Mouse (Mus musculus) thymus, postnatal 10 days (tissue): ENCODE data around the gene 1700001O22Rik.
A peak's percentile ranks its signal among the peaks of the same experiment; 100 is the strongest.

ENCODE experiments used
- DNase-seq, 2 experiments: peaks; one replicate each; pipeline ENCODE4 v3.0.0; 2021; ENCODE audit warnings: low spot score in 2 of 2

Gene 1700001O22Rik

GRCm38 (mm10) chr2:30803604-30804003 lies at the start of gene 1700001O22Rik:
1700001O22Rik (minus strand) TSS chr2:30803661.
- DNase-seq, result no peak

DNA sequence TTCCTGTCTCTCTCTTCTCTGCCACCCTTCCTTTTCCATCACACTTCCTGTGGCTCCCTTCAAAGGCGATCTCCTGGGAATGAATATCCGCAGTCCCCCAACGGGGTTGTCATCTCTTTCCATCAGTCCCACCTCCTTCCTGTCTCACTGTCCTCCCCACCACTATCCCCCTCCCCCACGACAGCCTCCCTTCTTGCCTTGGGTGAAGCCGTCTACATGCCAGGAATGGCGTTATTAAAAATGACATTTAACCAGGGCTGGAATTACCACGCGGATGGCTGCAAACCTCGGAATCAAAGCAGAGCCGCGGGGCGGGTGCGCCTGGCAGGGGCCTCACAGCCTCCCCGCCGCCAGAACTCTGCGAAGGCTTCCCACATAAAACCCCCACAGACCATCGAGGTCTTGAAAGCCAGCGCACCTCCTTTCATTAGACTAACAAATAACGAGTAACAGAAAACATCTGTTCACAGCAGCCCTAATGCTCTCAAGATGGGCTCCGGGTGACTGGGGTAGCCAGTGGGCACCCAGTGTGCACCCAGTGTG lies 49.4 kb upstream of the 1700001O22Rik start:
- no peak for DNase-seq

DNA sequence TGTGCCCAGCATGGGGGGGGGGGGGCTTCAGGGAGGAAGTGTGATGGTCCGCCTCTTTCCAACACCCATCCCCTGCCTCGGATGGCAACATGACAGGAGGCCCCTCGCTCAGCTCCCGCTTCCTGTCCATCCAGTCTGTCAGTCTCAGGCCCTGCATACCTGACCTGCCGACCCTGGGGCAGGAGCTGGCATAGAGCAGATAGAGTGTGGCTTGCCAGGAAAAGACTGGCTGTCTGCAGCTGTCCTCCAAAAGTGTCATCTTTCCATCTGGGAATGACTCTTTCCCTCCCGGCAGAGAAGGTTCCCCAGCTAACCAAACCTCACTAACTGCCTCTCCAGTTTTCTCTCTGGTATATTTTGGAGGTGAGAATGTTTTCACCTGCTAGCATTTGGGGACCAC lies 47.1 kb upstream of the 1700001O22Rik start:
- DNase-seq, result no peak

DNA sequence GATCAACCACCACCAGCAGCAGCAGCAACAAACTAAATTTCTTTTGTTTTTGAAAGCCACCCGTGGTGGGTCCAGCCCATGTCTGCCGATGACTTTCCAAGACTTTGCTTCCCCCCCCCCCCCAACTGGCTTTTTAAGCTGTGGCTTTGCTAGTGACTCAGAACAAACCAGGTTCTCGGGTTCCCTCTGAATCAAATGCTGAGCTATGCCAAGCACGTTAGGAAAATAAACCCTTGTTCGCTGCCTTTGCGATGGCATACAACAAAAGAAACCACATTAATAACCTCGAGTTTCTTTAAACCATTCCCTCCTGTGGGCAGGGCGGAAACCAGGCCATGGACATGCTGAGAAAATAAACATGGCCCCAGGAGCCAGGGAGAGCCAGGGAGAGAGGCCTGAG lies 44.7 kb upstream of the 1700001O22Rik start:
- DNase-seq, result no peak

DNA sequence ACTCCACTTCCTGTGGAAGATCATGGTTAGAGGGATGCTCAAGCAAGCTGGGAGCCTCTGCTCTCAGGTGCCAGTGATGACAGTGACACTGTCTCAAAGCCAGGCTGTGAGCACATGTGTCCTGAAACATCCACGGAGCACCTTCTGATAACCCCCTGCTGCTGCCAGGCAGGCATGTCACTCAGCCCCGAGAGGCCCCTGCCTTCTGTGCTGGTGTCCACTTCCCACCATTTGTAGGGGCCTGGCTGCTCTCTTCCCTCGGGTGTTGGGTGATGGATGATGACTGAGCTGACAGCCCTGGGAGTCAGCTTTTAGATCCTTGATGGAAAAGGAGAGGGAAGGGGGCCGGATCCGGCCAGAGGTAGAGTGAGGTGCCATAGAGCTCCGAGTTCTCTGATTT lies 43.3 kb upstream of the 1700001O22Rik start:
- DNase-seq, result no peak

- no peak for DNase-seq
Measured at GRCm38 (mm10) chr2:30846236-30846635, 42.8 kb upstream of the 1700001O22Rik start.

GRCm38 (mm10) chr2:30845152-30846070 lies 42.0 kb upstream of the 1700001O22Rik start:
- no peak for DNase-seq

DNA sequence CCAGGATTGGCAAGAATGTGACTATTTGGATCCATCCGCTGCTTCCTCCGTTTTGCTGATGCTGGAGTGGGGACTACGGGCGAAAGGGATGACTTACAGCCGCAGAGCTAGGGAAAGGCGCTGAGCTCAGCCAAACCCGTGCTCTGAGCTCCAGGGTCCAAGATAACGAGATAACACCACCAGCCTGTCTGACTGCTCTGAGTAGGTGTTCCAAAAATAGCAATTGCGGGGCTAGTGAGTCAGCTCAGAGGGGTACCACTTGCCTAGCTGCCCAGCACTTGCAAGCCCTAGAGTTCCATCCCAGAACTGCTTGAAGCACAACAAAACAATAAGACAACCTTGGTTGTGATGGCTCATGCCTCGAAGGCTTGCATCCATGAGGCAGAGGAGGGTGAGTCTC lies 39.2 kb upstream of the 1700001O22Rik start:
- DNase-seq, result no peak

DNA sequence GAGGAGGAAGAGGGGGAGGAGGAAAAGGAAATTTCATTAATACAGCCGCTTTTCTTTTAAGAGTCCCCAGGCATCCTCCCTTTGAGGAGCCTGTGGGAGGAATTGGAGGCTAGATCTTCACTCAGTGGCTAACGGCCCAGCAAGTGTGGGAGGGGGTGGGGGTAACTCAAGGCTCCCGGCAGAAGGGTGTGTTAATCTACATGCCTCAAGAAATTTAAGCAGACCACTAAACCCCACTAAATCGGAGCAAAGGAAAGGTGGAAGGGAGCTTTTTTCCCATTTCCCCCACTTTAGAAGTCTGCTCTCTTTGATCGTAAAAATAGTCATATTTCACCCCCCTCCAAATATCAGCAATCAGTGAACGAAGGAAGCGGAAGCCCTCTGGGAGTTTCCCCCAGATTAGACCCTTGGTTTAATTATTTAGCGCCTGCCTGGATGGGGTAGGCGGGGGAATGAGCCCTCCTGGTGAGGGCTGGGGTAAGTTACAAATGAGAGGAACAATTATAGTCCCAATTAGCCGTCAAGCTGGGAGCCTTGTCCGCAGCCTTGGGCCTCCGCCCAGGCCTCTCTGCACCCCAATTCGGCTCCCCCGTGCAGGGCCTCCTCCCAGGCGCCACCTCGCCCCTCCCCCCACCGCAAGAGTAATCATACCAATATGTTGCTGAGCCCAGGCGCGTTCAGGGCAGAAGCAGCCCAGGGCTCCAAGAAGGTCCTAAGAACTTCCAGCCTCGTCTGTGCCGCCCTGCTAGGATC lies 33.0 kb upstream of the 1700001O22Rik start:
- no peak for DNase-seq

GRCm38 (mm10) chr2:30834373-30835022 lies 31.0 kb upstream of the 1700001O22Rik start, which contains the start of gene Prrx2:
Prrx2 (plus strand) TSS chr2:30834972.
- no peak for DNase-seq

DNA sequence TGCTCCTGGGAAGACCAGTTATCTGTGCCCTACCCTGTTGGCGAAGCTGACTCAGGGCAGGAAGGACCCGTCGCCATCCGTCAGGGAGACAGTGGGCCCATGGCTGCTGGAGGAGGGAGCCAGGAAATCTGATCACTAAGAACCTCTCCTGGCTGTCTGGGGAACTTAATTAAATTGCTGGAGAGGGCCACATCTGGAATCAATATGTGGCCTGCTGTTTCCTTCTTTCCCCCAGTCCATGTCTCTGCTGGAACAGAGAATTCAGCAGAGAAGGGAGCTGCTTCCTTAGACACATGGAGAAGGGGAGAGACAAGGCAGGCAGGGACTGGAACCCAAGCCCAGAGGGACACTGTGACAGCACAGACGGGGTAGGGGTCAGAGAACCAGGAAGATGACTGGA lies 30.2 kb upstream of the 1700001O22Rik start:
- DNase-seq, result no peak

DNA sequence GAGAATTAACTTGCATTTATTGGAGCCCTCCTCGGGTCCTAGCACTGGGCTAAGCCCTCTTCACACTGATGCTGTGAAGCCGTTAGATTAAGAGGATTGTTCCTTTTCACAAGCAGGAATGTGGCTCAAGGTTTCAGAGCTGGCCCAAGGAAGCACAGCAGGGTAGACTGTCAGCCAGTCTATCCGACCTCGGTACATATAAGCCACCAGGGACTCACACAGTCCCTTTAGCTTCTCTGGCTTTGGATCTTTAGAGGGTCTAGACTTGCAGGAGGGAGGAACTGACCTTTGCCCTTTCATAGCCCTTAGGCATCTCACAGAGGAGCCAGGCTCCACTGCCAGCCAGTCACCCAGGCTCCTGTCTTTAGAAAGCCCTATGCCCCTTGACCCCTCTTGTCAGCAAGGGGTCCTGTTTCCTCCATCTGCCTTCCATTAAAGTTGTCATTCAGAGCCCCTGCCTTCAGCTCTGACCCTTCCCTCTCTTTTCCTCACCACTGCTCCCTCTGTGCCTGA lies 26.9 kb upstream of the 1700001O22Rik start, which contains the start of gene Asb6:
Gene Asb6, minus strand, starts transcription at position 51 of the 513 bp plus-strand sequence.
- no peak for DNase-seq

GRCm38 (mm10) chr2:30829315-30829714 lies 25.9 kb upstream of the 1700001O22Rik start:
- DNase-seq, result peak; percentile 32 to 62

GRCm38 (mm10) chr2:30827749-30828475 lies 24.5 kb upstream of the 1700001O22Rik start:
- DNase-seq, result peak; percentile 86 to 98

DNA sequence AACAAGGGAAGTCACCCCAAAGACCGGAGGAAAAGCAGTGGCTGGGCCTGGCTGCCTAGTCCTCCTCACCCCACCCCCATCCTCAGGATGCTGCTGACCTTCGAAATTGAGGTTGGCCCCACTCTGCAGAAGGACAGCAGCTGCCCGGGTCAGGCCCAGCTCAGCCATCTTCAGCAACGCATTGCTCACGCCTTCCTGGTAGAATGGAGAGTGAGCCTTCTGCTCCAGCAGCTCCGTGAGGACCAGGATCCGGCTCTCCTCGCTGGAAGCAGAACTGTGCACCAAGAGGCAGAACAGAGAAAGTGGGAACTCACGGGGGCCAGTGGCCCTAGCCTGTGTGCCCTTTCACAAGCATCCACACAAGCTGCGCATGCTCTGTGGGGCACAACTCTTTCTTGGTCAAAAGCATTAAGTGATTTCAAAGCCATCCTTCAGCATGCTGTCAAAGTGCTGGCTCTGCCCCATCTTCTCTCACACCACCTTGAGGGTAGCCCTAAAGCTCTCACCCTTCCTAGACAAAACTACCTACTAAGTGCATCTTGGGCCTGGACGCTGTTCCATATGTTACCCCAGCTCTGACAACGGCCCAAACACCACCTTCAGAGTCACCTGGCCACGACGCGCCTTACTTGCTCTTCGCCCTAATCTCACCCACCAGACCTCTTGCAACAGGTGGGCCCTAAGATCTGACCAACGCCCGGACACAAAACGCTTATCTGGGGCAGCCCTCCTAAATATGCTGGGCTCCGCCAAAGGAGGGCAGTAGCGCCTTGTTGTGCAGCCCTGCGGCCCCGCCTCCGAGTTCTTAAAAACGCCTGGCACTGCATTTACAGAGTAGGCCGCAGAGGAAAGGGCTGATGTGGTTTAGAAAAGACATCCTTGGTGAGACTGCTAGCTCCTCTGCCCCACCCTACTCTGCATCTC lies 23.6 kb upstream of the 1700001O22Rik start:
- DNase-seq, result peak; percentile 25 to 35

GRCm38 (mm10) chr2:30823385-30824153 lies 20.1 kb upstream of the 1700001O22Rik start:
- no peak for DNase-seq

GRCm38 (mm10) chr2:30822460-30822859 lies 19.0 kb upstream of the 1700001O22Rik start:
- DNase-seq, result no peak

DNA sequence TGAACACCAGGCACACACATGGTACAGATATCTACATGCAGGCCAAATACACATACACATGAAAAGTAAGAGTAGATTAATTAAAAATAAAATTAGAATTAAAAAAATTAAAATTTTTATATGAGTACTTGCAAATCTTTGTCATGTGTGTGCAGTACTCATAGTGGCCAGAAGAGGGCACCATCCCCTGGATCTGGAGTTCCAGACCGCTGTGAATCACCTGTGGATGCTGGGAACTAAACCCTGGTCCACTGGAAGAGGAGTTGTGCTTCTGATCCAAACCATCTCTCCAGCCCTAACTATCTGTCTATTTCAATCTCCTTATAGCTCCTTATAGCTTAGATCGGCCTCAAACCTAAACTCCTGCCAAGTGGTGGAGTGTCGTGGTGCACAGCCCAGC lies 17.6 kb upstream of the 1700001O22Rik start:
- no peak for DNase-seq

DNA sequence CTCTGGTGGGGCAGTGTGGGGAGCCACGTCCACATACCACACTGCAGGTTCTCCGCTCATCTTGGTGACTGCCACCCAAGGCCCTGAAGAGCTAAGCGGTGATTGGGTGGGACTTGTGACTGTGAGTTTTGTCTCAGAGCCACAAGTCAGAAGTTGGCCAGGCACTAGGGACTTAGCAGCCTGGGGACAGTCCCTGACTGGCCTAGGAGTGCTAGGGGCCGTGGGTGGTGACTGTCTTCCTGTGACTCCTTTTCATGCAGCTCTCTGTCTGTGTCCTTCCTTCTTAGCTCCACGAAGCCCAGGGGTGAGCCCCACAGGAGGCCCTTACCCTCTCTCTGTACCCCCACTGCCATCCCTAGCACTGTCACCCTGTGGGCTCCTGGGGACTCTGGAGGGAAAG lies 16.4 kb upstream of the 1700001O22Rik start:
- no peak for DNase-seq
